Mouse (Mus musculus) lung, postnatal 0 days (tissue): ENCODE results near the gene Gjd3.

Experiments used
- CTCF ChIP-seq: IDR thresholded peaks from 2 replicates; pipeline ENCODE4 v1.5.1; 2016; ENCODE audit warnings: antibody characterized with exemption, mild to moderate bottlenecking
- EP300 ChIP-seq: IDR thresholded peaks from 2 replicates; pipeline ENCODE4 v1.6.1; 2016; ENCODE audit warnings: antibody characterized with exemption, mild to moderate bottlenecking, control low read depth

DNA sequence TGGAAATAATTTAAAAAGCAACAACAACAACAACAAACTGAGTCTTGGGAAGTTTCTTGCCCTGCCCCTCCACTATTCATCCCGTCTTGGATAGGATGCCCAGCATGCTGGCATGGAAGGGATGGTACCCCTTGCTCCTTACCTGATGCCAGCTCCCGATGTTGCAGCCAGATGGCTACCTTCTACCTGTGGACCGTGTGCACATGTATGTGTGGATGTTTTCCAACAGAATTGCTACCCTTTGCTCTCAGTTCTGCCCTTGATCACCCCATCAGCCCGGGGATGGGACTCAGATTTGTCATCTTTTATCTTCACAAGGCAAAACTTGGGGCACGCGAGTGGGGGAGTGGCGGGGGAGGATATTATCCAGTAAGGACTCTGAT, 44.1 kb downstream of the Gjd3 start:
- TF ChIP-seq EP300: no peak
- TF ChIP-seq CTCF: no peak
